Mouse (Mus musculus): ENCODE results near the gene Gtf2h1. TPM values are rescaled to one million over a fixed set of nuclear protein-coding genes. Genes with fewer than 3 reads are reported as not detected.
"Not testable (repeated sequence)": the region's sequence is repeated elsewhere in the genome, so short reads cannot be mapped to it uniquely, and the experiment has no call there.

The Gtf2h1 gene
- polyA plus RNA-seq, 1 experiment = 81.9 TPM

GRCm38 (mm10) chr7:46827046-46827802 lies 31.3 kb downstream of the Gtf2h1 start:
- Histone ChIP-seq H3K27ac (ENCODE audit: insufficient read depth, low read length) (no peak overlapping the region), H3K4me3 (ENCODE audit: low read depth, low read length) (no peak overlapping the region), H3K4me1 (ENCODE audit: control insufficient read depth, insufficient read depth, low read length) (peaks cover 2% of the 10 kb centered on the region), H3K36me3 (ENCODE audit: control insufficient read depth, insufficient read depth, low read length, poor library complexity, severe bottlenecking) (peaks cover 14% of the 10 kb centered on the region), H3K9me3 (replicated peaks; ENCODE audit: control insufficient read depth, insufficient read depth, low read length, poor library complexity, severe bottlenecking) (no peaks in the 10 kb centered on the region), H3K9ac (ENCODE audit: low read depth, poor library complexity, severe bottlenecking) (no peak overlapping the region), H3K27me3 (ENCODE audit: control insufficient read depth, insufficient read depth, low read length, poor library complexity, severe bottlenecking) (no peaks in the 10 kb centered on the region)
- TF ChIP-seq POLR2A (IDR thresholded peaks at IDR 0.05; ENCODE audit: insufficient read depth, low read length) (no peak), EP300 (IDR thresholded peaks at IDR 0.05; ENCODE audit: insufficient read depth, low read depth, low read length) (no peak), CTCF (IDR thresholded peaks at IDR 0.05; ENCODE audit: low read depth, low read length) (no peak)

- Histone ChIP-seq H3K4me3 (ENCODE audit: low read depth, low read length) (no peak overlapping the region), H3K9me3 (replicated peaks; ENCODE audit: control insufficient read depth, insufficient read depth, low read length, poor library complexity, severe bottlenecking) (no peaks in the 10 kb centered on the region), H3K36me3 (ENCODE audit: control insufficient read depth, insufficient read depth, low read length, poor library complexity, severe bottlenecking) (peaks cover 9% of the 10 kb centered on the region), H3K27ac (ENCODE audit: insufficient read depth, low read length) (no peak overlapping the region), H3K27me3 (ENCODE audit: control insufficient read depth, insufficient read depth, low read length, poor library complexity, severe bottlenecking) (no peaks in the 10 kb centered on the region), H3K9ac (ENCODE audit: low read depth, poor library complexity, severe bottlenecking) (no peak overlapping the region), H3K4me1 (ENCODE audit: control insufficient read depth, insufficient read depth, low read length) (peaks cover 2% of the 10 kb centered on the region)
- TF ChIP-seq CTCF (IDR thresholded peaks at IDR 0.05; ENCODE audit: low read depth, low read length) (no peak), POLR2A (IDR thresholded peaks at IDR 0.05; ENCODE audit: insufficient read depth, low read length) (no peak), EP300 (IDR thresholded peaks at IDR 0.05; ENCODE audit: insufficient read depth, low read depth, low read length) (no peak)
Measured at GRCm38 (mm10) chr7:46827803-46828184, 31.9 kb downstream of the Gtf2h1 start.

GRCm38 (mm10) chr7:46829911-46830310 lies 34.0 kb downstream of the Gtf2h1 start:
- H3K27ac ChIP-seq (ENCODE audit: insufficient read depth, low read length) = no peak overlapping the region
- H3K27me3 ChIP-seq (ENCODE audit: control insufficient read depth, insufficient read depth, low read length, poor library complexity, severe bottlenecking) = no peaks in the 10 kb centered on the region
- no peak overlapping the region for H3K9ac ChIP-seq (ENCODE audit: low read depth, poor library complexity, severe bottlenecking)
- no peaks in the 10 kb centered on the region for H3K36me3 ChIP-seq (ENCODE audit: control insufficient read depth, insufficient read depth, low read length, poor library complexity, severe bottlenecking)
- no peaks in the 10 kb centered on the region for H3K9me3 ChIP-seq (replicated peaks; ENCODE audit: control insufficient read depth, insufficient read depth, low read length, poor library complexity, severe bottlenecking)
- H3K4me1 ChIP-seq (ENCODE audit: control insufficient read depth, insufficient read depth, low read length) = peaks cover 2% of the 10 kb centered on the region
- no peak for TF ChIP-seq POLR2A (IDR thresholded peaks at IDR 0.05; ENCODE audit: insufficient read depth, low read length)
- TF ChIP-seq EP300 (IDR thresholded peaks at IDR 0.05; ENCODE audit: insufficient read depth, low read depth, low read length) = no peak
- TF ChIP-seq CTCF (IDR thresholded peaks at IDR 0.05; ENCODE audit: low read depth, low read length) = no peak
- H3K4me3 ChIP-seq (ENCODE audit: low read depth, low read length) = no peak overlapping the region

- Histone ChIP-seq H3K9me3 (replicated peaks; ENCODE audit: control insufficient read depth, insufficient read depth, low read length, poor library complexity, severe bottlenecking) (no peaks in the 10 kb centered on the region), H3K36me3 (ENCODE audit: control insufficient read depth, insufficient read depth, low read length, poor library complexity, severe bottlenecking) (no peaks in the 10 kb centered on the region), H3K9ac (ENCODE audit: low read depth, poor library complexity, severe bottlenecking) (no peak overlapping the region), H3K27me3 (ENCODE audit: control insufficient read depth, insufficient read depth, low read length, poor library complexity, severe bottlenecking) (no peaks in the 10 kb centered on the region), H3K4me3 (ENCODE audit: low read depth, low read length) (no peak overlapping the region), H3K27ac (ENCODE audit: insufficient read depth, low read length) (no peak overlapping the region), H3K4me1 (ENCODE audit: control insufficient read depth, insufficient read depth, low read length) (peaks cover 2% of the 10 kb centered on the region)
- TF ChIP-seq EP300 (IDR thresholded peaks at IDR 0.05; ENCODE audit: insufficient read depth, low read depth, low read length) (no peak), CTCF (IDR thresholded peaks at IDR 0.05; ENCODE audit: low read depth, low read length) (no peak), POLR2A (IDR thresholded peaks at IDR 0.05; ENCODE audit: insufficient read depth, low read length) (no peak)
Measured at GRCm38 (mm10) chr7:46830799-46831590, 35.1 kb downstream of the Gtf2h1 start.

- Histone ChIP-seq H3K27me3 (ENCODE audit: control insufficient read depth, insufficient read depth, low read length, poor library complexity, severe bottlenecking) (no peaks in the 10 kb centered on the region), H3K9me3 (replicated peaks; ENCODE audit: control insufficient read depth, insufficient read depth, low read length, poor library complexity, severe bottlenecking) (no peaks in the 10 kb centered on the region), H3K4me3 (ENCODE audit: low read depth, low read length) (no peak overlapping the region), H3K4me1 (ENCODE audit: control insufficient read depth, insufficient read depth, low read length) (peaks cover 2% of the 10 kb centered on the region), H3K9ac (ENCODE audit: low read depth, poor library complexity, severe bottlenecking) (no peak overlapping the region), H3K27ac (ENCODE audit: insufficient read depth, low read length) (no peak overlapping the region), H3K36me3 (ENCODE audit: control insufficient read depth, insufficient read depth, low read length, poor library complexity, severe bottlenecking) (no peaks in the 10 kb centered on the region)
- TF ChIP-seq CTCF (IDR thresholded peaks at IDR 0.05; ENCODE audit: low read depth, low read length) (no peak), POLR2A (IDR thresholded peaks at IDR 0.05; ENCODE audit: insufficient read depth, low read length) (no peak), EP300 (IDR thresholded peaks at IDR 0.05; ENCODE audit: insufficient read depth, low read depth, low read length) (no peak)
Measured at GRCm38 (mm10) chr7:46831693-46832092, 35.8 kb downstream of the Gtf2h1 start.

GRCm38 (mm10) chr7:46832112-46832810 lies 36.4 kb downstream of the Gtf2h1 start:
- not testable (repeated sequence) for H3K27ac ChIP-seq (ENCODE audit: insufficient read depth, low read length); H3K4me3 ChIP-seq (ENCODE audit: low read depth, low read length); H3K4me1 ChIP-seq (ENCODE audit: control insufficient read depth, insufficient read depth, low read length); H3K9ac ChIP-seq (ENCODE audit: low read depth, poor library complexity, severe bottlenecking); H3K36me3 ChIP-seq (ENCODE audit: control insufficient read depth, insufficient read depth, low read length, poor library complexity, severe bottlenecking); H3K27me3 ChIP-seq (ENCODE audit: control insufficient read depth, insufficient read depth, low read length, poor library complexity, severe bottlenecking); H3K9me3 ChIP-seq (replicated peaks; ENCODE audit: control insufficient read depth, insufficient read depth, low read length, poor library complexity, severe bottlenecking)

Data from ES-Bruce4 (cell line).